Mouse (Mus musculus): Measurements from ENCODE around the gene Asic1. TPM values are rescaled to one million over a fixed set of nuclear protein-coding genes. Genes with fewer than 3 reads are reported as not detected.

Asic1 gene
- polyA plus RNA-seq, 1 experiment: 2.0 TPM

DNA sequence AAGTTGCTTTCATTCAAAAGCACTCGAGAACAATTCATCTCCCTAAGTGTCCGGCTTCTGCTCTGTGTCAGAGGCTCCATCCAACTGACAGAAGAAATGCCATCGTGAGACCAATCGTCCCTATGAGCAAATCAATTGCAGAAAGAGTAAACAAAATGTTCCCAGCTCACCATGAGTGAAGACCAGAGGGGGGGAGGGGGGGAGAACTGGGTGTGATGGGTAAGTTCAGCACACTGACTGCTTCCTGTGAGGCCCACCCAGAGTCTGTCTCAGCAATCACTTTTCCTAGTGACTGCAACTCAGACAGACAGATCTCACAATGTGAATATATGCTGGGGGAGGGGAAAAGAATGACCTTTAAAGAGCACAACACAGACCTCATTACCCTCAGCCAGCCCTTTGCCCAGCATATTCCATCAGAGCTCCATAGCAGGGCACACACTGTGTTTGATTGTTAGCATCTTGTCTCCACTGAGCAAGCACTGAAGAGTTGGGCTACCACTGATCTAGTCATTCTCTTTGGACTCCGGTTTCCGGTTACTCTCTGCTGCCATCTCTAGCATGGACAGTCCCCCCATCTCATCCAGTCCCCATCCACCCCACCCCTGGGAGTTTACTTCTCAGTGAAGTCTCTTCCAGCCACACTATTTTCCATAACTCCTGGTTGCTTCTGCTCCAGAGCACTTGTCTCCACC lies 21.0 kb upstream of the Asic1 start:
- Histone ChIP-seq H3K27me3 (ENCODE audit: control insufficient read depth, insufficient read depth, insufficient read length) (no peaks in the 10 kb centered on the region), H3K4me2 (ENCODE audit: low read depth) (peak overlapping the region; percentile 87), H3ac (ENCODE audit: control insufficient read depth, insufficient read length) (no peak overlapping the region), H3K79me2 (ENCODE audit: control insufficient read depth, insufficient read depth) (peaks cover 70% of the 10 kb centered on the region), H3K4me3 (peak overlapping the region; percentile 43), H3K36me3 (ENCODE audit: control insufficient read depth, insufficient read depth) (no peaks in the 10 kb centered on the region)
- TF ChIP-seq TCF3 (IDR thresholded peaks at IDR 0.05; ENCODE audit: insufficient read length, low read depth) (no peak), CEBPB (IDR thresholded peaks at IDR 0.05; ENCODE audit: insufficient read depth, poor library complexity, severe bottlenecking) (no peak), MYOG (IDR thresholded peaks at IDR 0.05; ENCODE audit: control insufficient read depth in 1 of 3, insufficient read depth in 1 of 3, insufficient read length in 2 of 3, low read depth in 2 of 3) (no peak), E2F4 (IDR thresholded peaks at IDR 0.05; ENCODE audit: insufficient read depth) (no peak), SRF (IDR thresholded peaks at IDR 0.05; ENCODE audit: control insufficient read depth, insufficient read length, low read depth) (no peak), POLR2AphosphoS2 (IDR thresholded peaks at IDR 0.05; ENCODE audit: insufficient read length, low read depth) (no peak), USF1 (IDR thresholded peaks at IDR 0.05; ENCODE audit: low read depth) (no peak), MYOD1 (IDR thresholded peaks at IDR 0.05; ENCODE audit: control insufficient read depth in 1 of 3, insufficient read length in 2 of 3, low read depth in 2 of 3) (no peak), TCF12 (IDR thresholded peaks at IDR 0.05; ENCODE audit: insufficient read depth, poor library complexity, severe bottlenecking) (no peak), POLR2A (IDR thresholded peaks at IDR 0.05; ENCODE audit: insufficient read length, low read depth) (no peak), REST (IDR thresholded peaks at IDR 0.05; ENCODE audit: insufficient read depth, insufficient read length) (no peak), MAX (IDR thresholded peaks at IDR 0.05; ENCODE audit: low read depth) (no peak)

DNA sequence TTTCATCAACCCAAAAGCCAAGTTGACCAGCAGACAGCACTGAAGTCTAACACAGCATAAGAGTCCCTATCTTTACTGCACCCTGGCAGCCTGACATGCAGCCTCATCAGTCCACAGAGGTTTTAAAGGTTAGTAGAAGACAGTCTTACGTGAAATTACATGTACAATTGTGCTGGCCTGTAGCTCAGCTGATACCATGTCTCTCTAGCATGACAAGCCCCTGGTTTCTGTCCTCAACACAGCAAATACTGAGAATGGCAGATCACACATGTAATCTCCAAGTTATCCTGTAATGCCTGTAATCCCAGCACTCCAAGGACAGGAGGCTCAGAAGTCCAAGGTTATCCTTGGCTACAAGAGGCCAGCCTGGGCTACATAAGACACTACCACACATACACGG lies 19.9 kb upstream of the Asic1 start:
- TF ChIP-seq CEBPB (IDR thresholded peaks at IDR 0.05; ENCODE audit: insufficient read depth, poor library complexity, severe bottlenecking) (no peak), POLR2AphosphoS2 (IDR thresholded peaks at IDR 0.05; ENCODE audit: insufficient read length, low read depth) (no peak), POLR2A (IDR thresholded peaks at IDR 0.05; ENCODE audit: insufficient read length, low read depth) (no peak), SRF (IDR thresholded peaks at IDR 0.05; ENCODE audit: control insufficient read depth, insufficient read length, low read depth) (no peak), MYOG (IDR thresholded peaks at IDR 0.05; ENCODE audit: control insufficient read depth in 1 of 3, insufficient read depth in 1 of 3, insufficient read length in 2 of 3, low read depth in 2 of 3) (no peak), REST (IDR thresholded peaks at IDR 0.05; ENCODE audit: insufficient read depth, insufficient read length) (no peak), TCF12 (IDR thresholded peaks at IDR 0.05; ENCODE audit: insufficient read depth, poor library complexity, severe bottlenecking) (no peak), E2F4 (IDR thresholded peaks at IDR 0.05; ENCODE audit: insufficient read depth) (no peak), MAX (IDR thresholded peaks at IDR 0.05; ENCODE audit: low read depth) (no peak), USF1 (IDR thresholded peaks at IDR 0.05; ENCODE audit: low read depth) (no peak), MYOD1 (IDR thresholded peaks at IDR 0.05; ENCODE audit: control insufficient read depth in 1 of 3, insufficient read length in 2 of 3, low read depth in 2 of 3) (no peak), TCF3 (IDR thresholded peaks at IDR 0.05; ENCODE audit: insufficient read length, low read depth) (no peak)
- Histone ChIP-seq H3K27me3 (ENCODE audit: control insufficient read depth, insufficient read depth, insufficient read length) (no peaks in the 10 kb centered on the region), H3K36me3 (ENCODE audit: control insufficient read depth, insufficient read depth) (no peaks in the 10 kb centered on the region), H3K79me2 (ENCODE audit: control insufficient read depth, insufficient read depth) (peaks cover 59% of the 10 kb centered on the region), H3ac (ENCODE audit: control insufficient read depth, insufficient read length) (no peak overlapping the region), H3K4me3 (peak overlapping the region; percentile 43), H3K4me2 (ENCODE audit: low read depth) (peak overlapping the region; percentile 87)

DNA sequence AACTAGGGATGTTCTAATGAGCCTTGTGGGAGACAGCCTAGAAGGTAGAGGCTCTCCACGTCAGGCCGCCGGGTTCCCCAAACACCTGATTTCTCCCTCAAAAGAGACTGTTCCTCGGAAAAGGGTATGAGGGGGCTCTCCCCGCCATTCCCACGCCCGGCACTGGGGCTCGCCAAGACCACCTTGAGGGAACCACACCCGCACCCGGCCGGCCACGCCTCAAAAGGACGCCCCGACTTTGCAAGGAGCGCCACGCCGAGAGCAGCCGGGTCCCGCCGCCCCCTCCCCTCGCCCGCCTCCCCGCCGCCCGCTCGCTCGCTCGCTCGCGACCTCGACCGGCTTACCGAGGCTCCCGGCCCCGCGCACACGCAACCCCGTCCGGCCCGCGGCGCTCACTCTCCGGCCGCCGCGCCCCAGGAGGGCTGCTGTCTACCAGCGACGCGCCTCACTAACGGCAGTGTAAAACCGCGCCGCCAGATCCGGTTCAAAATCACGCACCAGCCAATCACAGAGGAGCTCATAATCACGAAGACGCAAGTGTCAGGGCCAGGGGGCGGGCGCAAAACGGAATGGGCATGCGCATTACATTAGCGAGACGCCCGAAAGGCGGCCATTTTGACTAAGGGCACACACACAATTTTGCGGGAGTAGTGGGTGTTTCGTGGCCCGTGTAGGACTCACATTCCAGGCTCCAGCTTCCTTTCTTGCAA lies 18.9 kb upstream of the Asic1 start, which contains the start of gene Racgap1:
Racgap1 (minus strand) TSS at position 494 of the 710 bp plus-strand sequence.
- Histone ChIP-seq H3K79me2 (ENCODE audit: control insufficient read depth, insufficient read depth) (peaks cover 49% of the 10 kb centered on the region), H3K36me3 (ENCODE audit: control insufficient read depth, insufficient read depth) (no peaks in the 10 kb centered on the region), H3K4me2 (ENCODE audit: low read depth) (peak within 1 kb of the TSS; percentile 87), H3ac (ENCODE audit: control insufficient read depth, insufficient read length) (peak within 1 kb of the TSS; percentile 61), H3K27me3 (ENCODE audit: control insufficient read depth, insufficient read depth, insufficient read length) (no peaks in the 10 kb centered on the region), H3K4me3 (peak within 1 kb of the TSS; percentile 43)
- peak; percentile 91 for TF ChIP-seq POLR2A (IDR thresholded peaks at IDR 0.05; ENCODE audit: insufficient read length, low read depth)
- peak; percentile 59 for TF ChIP-seq SRF (IDR thresholded peaks at IDR 0.05; ENCODE audit: control insufficient read depth, insufficient read length, low read depth)
- TF ChIP-seq E2F4 (IDR thresholded peaks at IDR 0.05; ENCODE audit: insufficient read depth): peak; percentile 94
- no peak for TF ChIP-seq USF1 (IDR thresholded peaks at IDR 0.05; ENCODE audit: low read depth)
- TF ChIP-seq POLR2AphosphoS2 (IDR thresholded peaks at IDR 0.05; ENCODE audit: insufficient read length, low read depth): peak; percentile 85
- TF ChIP-seq CEBPB (IDR thresholded peaks at IDR 0.05; ENCODE audit: insufficient read depth, poor library complexity, severe bottlenecking): no peak
- no peak for TF ChIP-seq MAX (IDR thresholded peaks at IDR 0.05; ENCODE audit: low read depth)

- Histone ChIP-seq H3K79me2 (ENCODE audit: control insufficient read depth, insufficient read depth) (peaks cover 40% of the 10 kb centered on the region), H3K4me2 (ENCODE audit: low read depth) (peak overlapping the region; percentile 72), H3ac (ENCODE audit: control insufficient read depth, insufficient read length) (peak overlapping the region; percentile 61), H3K4me3 (peak overlapping the region; percentile 43), H3K27me3 (ENCODE audit: control insufficient read depth, insufficient read depth, insufficient read length) (no peaks in the 10 kb centered on the region), H3K36me3 (ENCODE audit: control insufficient read depth, insufficient read depth) (no peaks in the 10 kb centered on the region)
- TF ChIP-seq TCF12 (IDR thresholded peaks at IDR 0.05; ENCODE audit: insufficient read depth, poor library complexity, severe bottlenecking): no peak
- no peak for TF ChIP-seq REST (IDR thresholded peaks at IDR 0.05; ENCODE audit: insufficient read depth, insufficient read length)
- TF ChIP-seq E2F4 (IDR thresholded peaks at IDR 0.05; ENCODE audit: insufficient read depth): no peak
- TF ChIP-seq CEBPB (IDR thresholded peaks at IDR 0.05; ENCODE audit: insufficient read depth, poor library complexity, severe bottlenecking): no peak
- TF ChIP-seq MAX (IDR thresholded peaks at IDR 0.05; ENCODE audit: low read depth): no peak
- TF ChIP-seq TCF3 (IDR thresholded peaks at IDR 0.05; ENCODE audit: insufficient read length, low read depth): no peak
Measured at GRCm38 (mm10) chr15:99651984-99652872, 17.9 kb upstream of the Asic1 start.

Measured in myocyte (in vitro differentiated cells).